Mouse (Mus musculus) embryonic fibroblast, embryonic 13.5 days (primary cell): ENCODE results near the gene Tead2.

Experiments used
- CTCF ChIP-seq: IDR thresholded peaks from 2 replicates; pipeline ENCODE4 v1.5.1; 2011; ENCODE audit warnings: mild to moderate bottlenecking, control low read depth, low read length, moderate library complexity, borderline replicate concordance; ENCODE audit not compliant: insufficient read depth
- POLR2A ChIP-seq: IDR thresholded peaks from 2 replicates; pipeline ENCODE4 v1.6.1; 2011; ENCODE audit warnings: low read depth, mild to moderate bottlenecking, control low read depth, low read length, moderate library complexity

GRCm38 (mm10) chr7:45196176-45196535, 19.4 kb upstream of the Tead2 start:
- TF ChIP-seq CTCF (no peak), POLR2A (no peak)
